Mouse (Mus musculus): Measurements from ENCODE around the gene Kcnma1. TPM values are rescaled to one million over a fixed set of nuclear protein-coding genes. Genes with fewer than 3 reads are reported as not detected.

The Kcnma1 gene
- total RNA-seq, 1 experiment from 2014 or later = not detected

GRCm38 (mm10) chr14:23885539-23885938 is 128.8 kb downstream of the Kcnma1 start:
- no peak for ATAC-seq (replicated peaks; ENCODE audit: insufficient number of reproducible peaks, low FRiP score, low TSS enrichment, poor library complexity, severe bottlenecking)

DNA sequence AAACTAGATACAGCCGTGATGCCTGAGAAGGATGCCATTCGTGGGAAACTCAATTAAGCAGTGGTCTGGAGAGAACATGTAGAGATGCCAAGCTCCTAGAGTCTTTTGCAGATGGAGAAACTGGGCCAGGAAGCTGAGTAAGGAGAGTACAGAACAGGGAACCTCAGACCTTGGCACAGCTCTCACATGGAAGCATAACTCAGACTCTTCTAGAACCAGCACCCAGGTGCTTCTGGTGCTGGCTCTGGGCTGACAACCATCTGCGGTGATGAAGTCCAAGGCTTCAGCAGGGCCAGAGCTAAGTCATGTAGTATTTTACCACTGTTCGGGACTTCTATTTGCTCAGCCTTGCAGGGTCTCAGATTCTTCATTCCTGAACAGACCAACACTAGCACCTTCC is 129.2 kb downstream of the Kcnma1 start:
- ATAC-seq (replicated peaks; ENCODE audit: insufficient number of reproducible peaks, low FRiP score, low TSS enrichment, poor library complexity, severe bottlenecking) = no peak

DNA sequence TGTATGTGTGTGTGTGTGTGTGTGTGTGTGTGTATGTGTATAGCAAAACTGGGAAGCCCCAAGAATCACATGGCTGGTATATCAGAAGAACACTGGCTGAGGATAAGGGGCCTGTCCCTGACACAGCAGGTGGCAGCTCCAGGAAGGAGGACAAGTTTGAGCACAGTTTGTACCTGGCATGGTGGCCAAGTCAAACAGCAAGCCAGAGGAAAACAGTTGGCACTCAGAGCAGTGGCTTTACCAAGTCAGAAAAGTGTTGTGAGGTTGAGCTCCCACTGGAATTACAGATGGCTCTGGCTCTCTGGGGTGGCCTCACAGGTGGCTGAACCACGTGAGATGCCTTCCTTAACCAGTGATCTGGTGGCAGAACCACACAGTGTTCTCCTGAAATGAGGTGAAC is 132.3 kb downstream of the Kcnma1 start:
- ATAC-seq (replicated peaks; ENCODE audit: insufficient number of reproducible peaks, low FRiP score, low TSS enrichment, poor library complexity, severe bottlenecking) = no peak

GRCm38 (mm10) chr14:23879331-23879730 is 135.0 kb downstream of the Kcnma1 start:
- ATAC-seq (replicated peaks; ENCODE audit: insufficient number of reproducible peaks, low FRiP score, low TSS enrichment, poor library complexity, severe bottlenecking) = no peak

DNA sequence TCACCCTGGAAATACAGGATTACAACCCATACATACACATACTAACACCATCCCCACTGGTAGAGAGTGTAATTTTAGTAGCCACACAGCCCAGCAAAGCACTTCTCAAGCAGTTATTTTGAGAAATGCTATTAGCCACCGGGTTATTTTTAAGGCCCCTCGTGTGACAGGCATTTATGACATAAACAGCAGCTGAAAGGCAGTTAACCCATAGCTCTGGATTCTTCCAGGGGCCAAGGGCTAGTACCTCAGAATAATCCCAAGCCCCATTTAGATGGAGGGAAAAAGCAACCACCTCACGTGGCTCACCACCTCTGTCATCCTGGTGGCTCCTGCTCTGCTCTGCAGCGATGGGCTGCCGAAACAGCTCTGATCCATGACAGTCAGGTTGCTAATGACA is 136.7 kb downstream of the Kcnma1 start:
- no peak for ATAC-seq (replicated peaks; ENCODE audit: insufficient number of reproducible peaks, low FRiP score, low TSS enrichment, poor library complexity, severe bottlenecking)

DNA sequence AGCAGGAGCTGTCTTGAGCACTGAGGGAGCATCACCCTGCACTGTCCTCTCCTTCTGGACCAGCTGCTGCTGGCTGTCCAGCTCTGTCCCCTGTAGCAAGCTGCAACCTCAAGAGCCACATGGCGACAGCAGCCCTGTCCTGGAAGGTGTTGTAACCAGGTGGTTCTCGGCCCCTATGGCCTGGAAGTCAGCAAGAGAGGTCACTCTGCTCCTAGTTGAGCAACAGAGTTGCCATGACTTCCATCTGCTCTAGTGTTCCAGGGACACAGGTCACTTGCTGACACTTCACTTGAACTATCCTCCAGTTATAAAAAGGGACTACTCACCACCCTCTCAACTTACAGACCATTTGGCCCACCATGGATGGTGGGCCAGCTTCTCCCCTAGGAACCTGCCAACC is 139.7 kb downstream of the Kcnma1 start:
- ATAC-seq (replicated peaks; ENCODE audit: insufficient number of reproducible peaks, low FRiP score, low TSS enrichment, poor library complexity, severe bottlenecking) = no peak

DNA sequence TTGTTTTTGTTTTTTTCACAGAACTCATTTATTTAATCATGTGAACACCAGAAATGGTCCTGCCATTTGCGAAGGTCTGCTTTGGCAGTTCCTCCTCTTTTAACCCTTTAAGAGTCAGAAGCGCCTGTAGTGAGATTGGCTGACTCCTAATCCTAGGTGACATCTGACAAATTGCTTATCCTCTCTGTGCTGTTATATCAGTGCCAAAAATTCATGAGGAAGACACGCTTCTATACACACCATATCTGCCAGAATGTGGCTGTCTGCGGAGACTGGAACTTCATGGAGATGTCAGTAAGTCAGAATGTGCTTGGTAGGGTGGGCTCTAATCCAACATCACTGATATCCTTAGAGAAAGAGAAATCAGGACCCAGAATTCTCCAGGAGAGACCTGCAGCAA is 157.3 kb downstream of the Kcnma1 start:
- no peak for ATAC-seq (replicated peaks; ENCODE audit: insufficient number of reproducible peaks, low FRiP score, low TSS enrichment, poor library complexity, severe bottlenecking)

DNA sequence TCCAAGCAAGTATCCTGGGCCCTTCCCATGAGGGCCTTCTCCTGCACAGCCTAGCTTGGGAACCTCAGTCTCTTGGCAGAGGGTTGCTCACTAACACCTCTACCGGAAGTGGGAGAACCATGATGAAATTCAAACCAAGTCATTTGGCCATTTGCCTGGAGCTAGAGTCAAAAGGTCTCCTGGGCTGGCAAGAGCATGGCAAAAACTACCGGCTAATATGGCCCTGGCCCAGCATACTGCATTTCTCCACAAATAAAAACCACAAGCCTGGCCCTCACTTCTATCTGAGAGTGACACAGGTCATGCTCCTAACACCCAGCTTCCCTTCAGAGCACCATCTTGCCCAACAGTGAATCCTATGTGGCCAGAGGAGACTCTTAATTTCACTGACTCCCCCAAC is 159.3 kb downstream of the Kcnma1 start:
- no peak for ATAC-seq (replicated peaks; ENCODE audit: insufficient number of reproducible peaks, low FRiP score, low TSS enrichment, poor library complexity, severe bottlenecking)

DNA sequence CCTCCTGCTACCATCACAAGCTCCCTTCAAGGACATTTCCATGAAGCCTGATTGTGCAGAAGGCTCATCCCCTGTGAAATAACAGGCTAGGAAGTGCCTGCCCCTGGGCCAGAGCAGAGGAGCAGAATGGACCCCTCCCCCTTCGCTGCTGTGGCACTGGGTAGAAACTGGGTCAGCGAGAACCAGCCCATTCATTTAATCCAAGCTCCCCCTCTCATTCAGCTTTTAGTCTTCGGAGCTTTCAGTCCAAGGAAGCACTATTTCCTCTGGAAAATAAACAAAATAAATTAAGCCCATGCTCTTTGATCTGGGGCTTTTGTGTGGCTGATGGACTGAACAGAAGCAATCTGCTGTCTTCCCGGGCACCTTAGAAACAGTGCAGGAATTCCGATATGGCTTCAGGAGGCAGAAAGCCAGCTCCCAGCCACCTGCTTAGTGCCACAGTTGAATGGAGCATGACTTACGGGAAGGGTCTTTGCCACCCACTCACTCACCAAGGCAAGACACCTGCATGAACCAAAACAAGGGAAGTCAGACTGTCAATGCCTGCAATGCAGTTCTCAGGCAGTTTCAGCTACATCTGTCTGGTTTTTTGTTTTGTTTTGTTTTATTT is 165.7 kb downstream of the Kcnma1 start:
- ATAC-seq (replicated peaks; ENCODE audit: insufficient number of reproducible peaks, low FRiP score, low TSS enrichment, poor library complexity, severe bottlenecking) = no peak

- ATAC-seq (replicated peaks; ENCODE audit: insufficient number of reproducible peaks, low FRiP score, low TSS enrichment, poor library complexity, severe bottlenecking) = no peak
These were observed 167.6 kb downstream of the Kcnma1 start for GRCm38 (mm10) chr14:23846706-23847105.

DNA sequence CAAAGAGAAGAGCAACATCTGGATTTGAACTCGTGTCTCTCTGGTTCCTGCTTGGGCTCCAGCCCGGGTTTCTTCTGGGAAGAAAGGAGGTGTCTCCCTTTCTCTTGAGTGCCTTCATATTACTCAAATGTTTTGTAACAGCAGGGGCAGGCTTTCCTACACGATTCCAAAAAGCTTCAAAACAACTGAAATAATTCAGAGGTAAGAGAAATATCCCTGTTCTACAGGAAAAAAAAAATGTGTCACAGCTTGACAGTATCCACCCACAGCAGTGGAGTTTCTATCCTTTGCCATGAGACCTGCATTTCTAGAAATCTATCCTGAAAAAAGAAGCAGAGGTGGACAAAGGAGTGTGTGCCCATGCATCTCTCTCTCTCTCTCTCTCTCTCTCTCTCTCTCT is 172.3 kb downstream of the Kcnma1 start:
- no peak for ATAC-seq (replicated peaks; ENCODE audit: insufficient number of reproducible peaks, low FRiP score, low TSS enrichment, poor library complexity, severe bottlenecking)

DNA sequence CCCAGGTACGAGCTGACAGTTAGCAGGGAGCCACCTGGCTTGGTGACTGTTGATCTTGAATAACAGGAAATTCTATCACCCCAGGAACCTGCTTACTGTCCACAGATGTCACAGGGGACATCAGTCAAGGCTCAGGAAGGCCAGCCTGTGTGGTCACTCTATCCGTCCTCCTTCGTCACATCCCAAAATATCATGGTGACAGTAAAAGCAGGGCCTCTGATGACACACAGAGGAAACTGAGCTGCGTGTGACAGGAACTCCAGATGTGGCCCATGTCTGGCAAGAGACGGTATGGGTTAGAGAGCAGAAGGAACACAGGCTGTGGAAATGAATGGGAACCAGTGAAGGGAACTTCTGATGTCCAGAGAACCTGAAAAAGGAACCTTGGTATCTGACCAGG is 174.7 kb downstream of the Kcnma1 start:
- ATAC-seq (replicated peaks; ENCODE audit: insufficient number of reproducible peaks, low FRiP score, low TSS enrichment, poor library complexity, severe bottlenecking) = no peak

- ATAC-seq (replicated peaks; ENCODE audit: insufficient number of reproducible peaks, low FRiP score, low TSS enrichment, poor library complexity, severe bottlenecking) = no peak
These were observed 178.7 kb downstream of the Kcnma1 start for GRCm38 (mm10) chr14:23835387-23836111.

- no peak for ATAC-seq (replicated peaks; ENCODE audit: insufficient number of reproducible peaks, low FRiP score, low TSS enrichment, poor library complexity, severe bottlenecking)
These were observed 183.0 kb downstream of the Kcnma1 start for GRCm38 (mm10) chr14:23831284-23831683.

- ATAC-seq (replicated peaks; ENCODE audit: insufficient number of reproducible peaks, low FRiP score, low TSS enrichment, poor library complexity, severe bottlenecking) = no peak
These were observed 184.0 kb downstream of the Kcnma1 start for GRCm38 (mm10) chr14:23830316-23830715.

DNA sequence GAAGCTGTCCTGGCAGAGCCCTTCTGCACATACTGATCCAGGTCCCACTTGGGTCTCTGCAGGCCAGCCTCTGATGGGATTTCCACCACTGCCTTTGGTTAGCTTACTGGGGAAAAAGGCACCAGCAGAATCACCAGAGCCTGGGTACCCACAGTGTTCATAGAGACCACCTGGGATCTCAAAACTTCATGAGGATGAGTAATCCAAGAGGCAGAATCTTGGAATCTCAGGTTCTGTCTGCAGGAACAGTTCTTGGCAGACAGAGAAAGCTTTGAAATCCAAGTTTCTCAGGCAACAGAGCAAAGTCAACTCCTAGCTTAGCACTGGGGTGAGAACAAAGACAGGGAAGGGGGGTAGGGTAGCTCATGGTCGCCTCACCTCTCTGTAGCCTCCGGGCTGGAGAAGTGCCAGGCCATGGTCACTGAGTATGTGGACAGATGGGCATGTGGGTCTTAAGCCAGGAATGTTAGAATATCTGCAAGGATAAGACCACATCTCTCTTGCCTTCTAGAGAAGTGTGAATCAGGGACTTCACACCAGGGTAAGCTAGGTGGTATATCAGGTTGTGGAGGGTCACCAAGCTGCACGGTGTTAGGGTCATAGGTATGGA is 185.5 kb downstream of the Kcnma1 start:
- ATAC-seq (replicated peaks; ENCODE audit: insufficient number of reproducible peaks, low FRiP score, low TSS enrichment, poor library complexity, severe bottlenecking) = no peak

GRCm38 (mm10) chr14:23824937-23825336 is 189.4 kb downstream of the Kcnma1 start:
- ATAC-seq (replicated peaks; ENCODE audit: insufficient number of reproducible peaks, low FRiP score, low TSS enrichment, poor library complexity, severe bottlenecking) = no peak

DNA sequence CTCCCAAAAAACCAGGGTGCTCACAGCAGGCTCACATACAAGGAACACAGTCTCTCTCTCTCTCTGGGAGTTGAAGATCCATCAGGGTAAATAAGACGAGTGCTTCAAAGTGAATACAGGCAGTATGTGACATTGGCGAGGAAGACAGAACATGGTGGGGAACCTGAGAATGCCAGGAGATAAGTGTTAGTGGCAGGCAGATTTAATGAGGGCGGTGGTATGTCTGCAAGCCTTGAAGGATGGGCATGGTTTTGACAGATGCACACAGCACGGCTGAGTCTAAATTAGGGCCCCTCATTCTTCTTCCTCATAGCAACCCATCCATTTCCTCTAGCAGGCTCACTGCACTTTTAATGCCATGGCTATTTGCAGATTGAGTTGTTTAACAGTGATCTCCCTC is 190.0 kb downstream of the Kcnma1 start:
- ATAC-seq (replicated peaks; ENCODE audit: insufficient number of reproducible peaks, low FRiP score, low TSS enrichment, poor library complexity, severe bottlenecking) = no peak

- no peak for ATAC-seq (replicated peaks; ENCODE audit: insufficient number of reproducible peaks, low FRiP score, low TSS enrichment, poor library complexity, severe bottlenecking)
These were observed 196.7 kb downstream of the Kcnma1 start for GRCm38 (mm10) chr14:23817585-23817984.

DNA sequence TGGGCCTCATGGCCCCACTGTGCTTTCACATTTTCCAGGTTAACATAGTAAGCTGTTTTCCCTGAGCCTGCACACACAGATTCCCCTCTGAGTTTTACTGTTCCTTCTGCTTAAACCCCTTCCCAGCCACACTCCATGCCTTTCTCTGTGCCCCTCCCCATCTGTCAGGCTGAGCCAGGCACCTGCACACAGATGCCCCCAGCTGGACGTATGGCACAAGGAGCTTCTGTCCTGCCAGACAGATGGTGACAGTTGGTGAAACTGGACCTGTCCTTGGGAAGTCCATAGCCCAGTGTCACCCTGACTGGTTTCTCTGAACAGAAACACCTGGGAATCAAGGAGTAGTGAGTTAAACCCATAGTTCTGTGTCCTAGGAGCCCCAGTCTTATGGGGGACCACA is 204.2 kb downstream of the Kcnma1 start:
- ATAC-seq (replicated peaks; ENCODE audit: insufficient number of reproducible peaks, low FRiP score, low TSS enrichment, poor library complexity, severe bottlenecking) = no peak

Measured in monocyte, adult 5-6 weeks (primary cell).